Mouse (Mus musculus): ENCODE measurements at regions not wholly inside any gene's neighbourhood (a gene's known extent, or its start where the extent isn't known, plus 50 kb on each side); places are given as distances from the start of the nearest gene placed in this dataset.

GRCm38 (mm10) chr5:103291691-103292090 lies 80.6 kb upstream of the Mapk10 start:
- Histone ChIP-seq H3K9ac (ENCODE audit: low read depth, low read length, severe bottlenecking) (no peak overlapping the region), H3K27ac (replicated peaks; ENCODE audit: low read depth, low read length) (no peak overlapping the region), H3K27me3 (ENCODE audit: control insufficient read depth, insufficient read depth, low read length) (no peaks in the 10 kb centered on the region), H3K4me1 (ENCODE audit: control insufficient read depth, insufficient read depth, low read length) (no peaks in the 10 kb centered on the region), H3K9me3 (ENCODE audit: control insufficient read depth, low read length) (no peaks in the 10 kb centered on the region), H3K4me3 (replicated peaks; ENCODE audit: low read length) (no peak overlapping the region), H3K4me2 (replicated peaks; ENCODE audit: low read depth, low read length, severe bottlenecking) (no peak overlapping the region), H3K36me3 (ENCODE audit: control insufficient read depth, insufficient read depth, low read length) (no peaks in the 10 kb centered on the region)
- TF ChIP-seq POLR2A (IDR thresholded peaks at IDR 0.05; ENCODE audit: borderline replicate concordance, extremely low read depth, insufficient read depth, insufficient read length): no peak
- DNase-seq (ENCODE audit: low spot score) (no peak), ATAC-seq (ENCODE audit: low FRiP score, low read depth) (no peak)
- WGBS: 73% methylated on average over 9 of the region's 9 CpGs

DNA sequence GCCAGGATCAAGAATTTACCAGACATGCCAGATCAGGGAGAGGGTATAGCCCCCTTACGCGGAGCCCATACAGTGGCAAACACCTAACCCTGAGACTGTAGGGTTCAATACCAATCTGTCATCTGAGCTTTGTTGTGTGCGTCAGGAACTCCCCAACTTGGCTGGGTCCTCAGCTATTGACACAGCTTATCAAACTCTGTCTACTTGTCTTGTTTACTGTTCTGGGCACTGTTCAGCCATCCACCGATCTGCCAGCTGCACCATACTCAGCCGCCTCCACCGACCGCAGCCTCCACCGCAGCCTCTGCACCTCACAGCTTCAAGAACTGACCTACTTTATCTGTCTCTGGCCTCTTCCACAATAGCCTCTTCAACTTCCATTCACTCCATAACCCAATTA lies 80.1 kb upstream of the Mapk10 start:
- Histone ChIP-seq H3K9ac (ENCODE audit: low read depth, low read length, severe bottlenecking) (no peak overlapping the region), H3K36me3 (ENCODE audit: control insufficient read depth, insufficient read depth, low read length) (no peaks in the 10 kb centered on the region), H3K27ac (replicated peaks; ENCODE audit: low read depth, low read length) (no peak overlapping the region), H3K27me3 (ENCODE audit: control insufficient read depth, insufficient read depth, low read length) (no peaks in the 10 kb centered on the region), H3K4me2 (replicated peaks; ENCODE audit: low read depth, low read length, severe bottlenecking) (no peak overlapping the region), H3K9me3 (ENCODE audit: control insufficient read depth, low read length) (no peaks in the 10 kb centered on the region), H3K4me3 (replicated peaks; ENCODE audit: low read length) (no peak overlapping the region), H3K4me1 (ENCODE audit: control insufficient read depth, insufficient read depth, low read length) (no peaks in the 10 kb centered on the region)
- DNase-seq (ENCODE audit: low spot score): no peak
- ATAC-seq (ENCODE audit: low FRiP score, low read depth): no peak
- 92% methylated on average over 8 of the region's 8 CpGs for WGBS
- no peak for TF ChIP-seq POLR2A (IDR thresholded peaks at IDR 0.05; ENCODE audit: borderline replicate concordance, extremely low read depth, insufficient read depth, insufficient read length)

- no peaks in the 10 kb centered on the region for H3K36me3 ChIP-seq (ENCODE audit: control insufficient read depth, insufficient read depth, low read length)
- no peak for TF ChIP-seq POLR2A (IDR thresholded peaks at IDR 0.05; ENCODE audit: borderline replicate concordance, extremely low read depth, insufficient read depth, insufficient read length)
- no peak for ATAC-seq (ENCODE audit: low FRiP score, low read depth)
- 85% methylated on average over 6 of the region's 6 CpGs for WGBS
- H3K4me3 ChIP-seq (replicated peaks; ENCODE audit: low read length): no peak overlapping the region
- no peaks in the 10 kb centered on the region for H3K4me1 ChIP-seq (ENCODE audit: control insufficient read depth, insufficient read depth, low read length)
- no peak overlapping the region for H3K27ac ChIP-seq (replicated peaks; ENCODE audit: low read depth, low read length)
- H3K27me3 ChIP-seq (ENCODE audit: control insufficient read depth, insufficient read depth, low read length): no peaks in the 10 kb centered on the region
- DNase-seq (ENCODE audit: low spot score): no peak
- no peaks in the 10 kb centered on the region; the same call in 1 of the 2 replicates for H3K9me3 ChIP-seq (ENCODE audit: control insufficient read depth, low read length)
- no peak overlapping the region for H3K9ac ChIP-seq (ENCODE audit: low read depth, low read length, severe bottlenecking)
- no peak overlapping the region for H3K4me2 ChIP-seq (replicated peaks; ENCODE audit: low read depth, low read length, severe bottlenecking)
Observed at GRCm38 (mm10) chr5:103269206-103269605, 58.1 kb upstream of the Mapk10 start.

GRCm38 (mm10) chr5:103264903-103265302 lies 53.8 kb upstream of the Mapk10 start:
- DNase-seq (ENCODE audit: low spot score) (no peak), ATAC-seq (ENCODE audit: low FRiP score, low read depth) (no peak)
- TF ChIP-seq POLR2A (IDR thresholded peaks at IDR 0.05; ENCODE audit: borderline replicate concordance, extremely low read depth, insufficient read depth, insufficient read length): no peak
- Histone ChIP-seq H3K4me2 (replicated peaks; ENCODE audit: low read depth, low read length, severe bottlenecking) (no peak overlapping the region), H3K9me3 (ENCODE audit: control insufficient read depth, low read length) (no peaks in the 10 kb centered on the region), H3K9ac (ENCODE audit: low read depth, low read length, severe bottlenecking) (no peak overlapping the region), H3K4me1 (ENCODE audit: control insufficient read depth, insufficient read depth, low read length) (no peaks in the 10 kb centered on the region), H3K4me3 (replicated peaks; ENCODE audit: low read length) (no peak overlapping the region), H3K27ac (replicated peaks; ENCODE audit: low read depth, low read length) (no peak overlapping the region), H3K27me3 (ENCODE audit: control insufficient read depth, insufficient read depth, low read length) (no peaks in the 10 kb centered on the region), H3K36me3 (ENCODE audit: control insufficient read depth, insufficient read depth, low read length) (no peaks in the 10 kb centered on the region)
- 80% methylated on average over 2 of the region's 2 CpGs for whole genome bisulfite sequencing

DNA sequence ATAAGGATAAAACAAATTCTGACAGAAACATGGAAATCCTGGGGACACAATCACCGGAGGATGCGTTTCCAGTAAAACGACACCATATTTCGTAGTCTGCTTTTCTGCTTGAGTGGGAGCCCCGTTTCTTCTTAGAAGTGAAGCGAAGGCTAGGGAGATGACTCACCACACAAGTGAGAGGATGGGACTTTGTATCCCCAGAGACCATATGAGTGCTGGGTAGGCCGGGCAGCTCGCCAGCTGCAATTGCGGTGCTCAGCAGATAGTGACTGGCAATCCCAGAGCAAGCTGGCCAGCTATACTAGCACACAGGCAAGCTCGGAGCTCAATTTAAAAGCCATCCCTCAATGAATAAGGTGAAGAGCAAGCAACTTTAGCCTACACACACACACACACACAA lies 50.3 kb upstream of the Mapk10 start:
- no peak for TF ChIP-seq POLR2A (IDR thresholded peaks at IDR 0.05; ENCODE audit: borderline replicate concordance, extremely low read depth, insufficient read depth, insufficient read length)

More for the DNA sequence above, 50.3 kb upstream of the Mapk10 start:
- Histone ChIP-seq H3K27me3 (ENCODE audit: control insufficient read depth, insufficient read depth, low read length) (no peaks in the 10 kb centered on the region), H3K4me3 (replicated peaks; ENCODE audit: low read length) (no peak overlapping the region), H3K9ac (ENCODE audit: low read depth, low read length, severe bottlenecking) (no peak overlapping the region), H3K4me1 (ENCODE audit: control insufficient read depth, insufficient read depth, low read length) (no peaks in the 10 kb centered on the region), H3K4me2 (replicated peaks; ENCODE audit: low read depth, low read length, severe bottlenecking) (no peak overlapping the region), H3K27ac (replicated peaks; ENCODE audit: low read depth, low read length) (no peak overlapping the region), H3K9me3 (ENCODE audit: control insufficient read depth, low read length) (no peaks in the 10 kb centered on the region), H3K36me3 (ENCODE audit: control insufficient read depth, insufficient read depth, low read length) (no peaks in the 10 kb centered on the region)
- ATAC-seq (ENCODE audit: low FRiP score, low read depth) (no peak), DNase-seq (ENCODE audit: low spot score) (no peak)
- WGBS: 90% methylated on average over 10 of the region's 10 CpGs

All from limb, embryonic 14.5 days (tissue).